Mouse (Mus musculus) inflammation-experienced regulatory T-cells, adult 6 months (primary cell): ENCODE data around the gene Hcrtr1. TPM values are rescaled to one million over a fixed set of nuclear protein-coding genes. Genes with fewer than 3 reads are reported as not detected.

Experiments
- ATAC-seq: one replicate; pipeline ENCODE4 v1.8.0; 2017
- polyA plus RNA-seq, 3 experiments: library from polyadenylated mRNA; unstranded; fragments of 100-300 nt; shearing (Covaris generic); gene quantifications; one replicate each; pipeline ENCODE4 v1.2.1; 2017

Gene Hcrtr1
- not detected for polyA plus RNA-seq

DNA sequence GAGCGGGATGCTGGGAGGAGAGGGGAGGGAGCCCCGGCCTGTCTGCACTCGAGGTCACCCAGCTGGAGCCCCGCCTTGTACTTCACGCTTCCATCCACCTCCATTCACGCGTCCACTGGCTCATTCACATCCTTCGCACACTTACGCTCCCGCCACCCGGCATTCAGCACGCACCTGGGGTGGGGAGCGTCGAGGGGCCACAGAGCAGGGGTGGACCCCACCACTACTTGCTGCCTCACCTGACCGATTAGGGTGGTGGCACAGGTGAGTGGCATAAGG, at the start of gene Hcrtr1:
Hcrtr1 (minus strand) TSS at position 146 of the 279 bp plus-strand sequence.
- no peak for ATAC-seq

DNA sequence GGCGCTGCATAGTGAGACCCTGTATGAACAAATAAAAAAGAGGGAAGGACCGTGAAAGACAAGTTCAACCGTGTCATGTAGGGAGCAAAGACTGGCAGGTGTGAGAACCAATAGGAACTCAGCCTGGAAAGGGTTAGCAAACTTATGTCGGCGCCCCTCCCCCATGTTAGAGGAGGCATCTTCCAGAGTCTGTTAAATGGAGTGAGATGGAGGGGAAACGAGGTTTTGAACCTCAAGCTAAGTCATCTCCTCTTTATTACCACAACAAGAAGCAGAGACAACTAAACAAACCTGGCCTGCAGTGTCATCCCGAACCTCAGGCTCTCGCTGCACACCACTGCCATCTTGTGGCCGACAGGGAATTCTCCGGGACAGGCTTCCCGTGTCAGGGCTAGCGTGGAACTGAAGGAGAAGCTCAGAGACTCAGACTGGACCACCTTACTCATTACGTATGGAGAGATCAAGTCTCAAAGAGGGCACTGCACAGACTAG, 49.7 kb upstream of the Hcrtr1 start:
- peak; percentile 38 for ATAC-seq

DNA sequence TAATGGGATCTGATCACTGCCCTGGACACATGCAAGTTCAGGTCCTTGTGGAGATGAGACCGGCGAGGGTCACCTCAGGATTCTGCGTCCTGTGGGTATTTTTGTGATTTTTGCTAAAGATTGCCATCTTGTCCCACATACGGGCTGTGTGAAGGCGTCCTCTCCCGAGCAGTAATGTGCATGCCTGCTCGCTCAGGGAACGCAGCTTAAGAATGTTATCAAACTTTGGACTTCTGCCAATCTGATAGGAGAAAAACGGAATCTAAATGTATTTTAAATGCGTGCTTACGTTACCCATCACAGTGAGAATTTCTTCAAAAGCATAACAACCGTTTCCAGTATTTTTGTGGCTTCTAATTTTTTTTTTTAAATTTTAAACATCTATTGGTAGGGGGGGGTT, 47.7 kb upstream of the Hcrtr1 start:
- ATAC-seq = no peak

DNA sequence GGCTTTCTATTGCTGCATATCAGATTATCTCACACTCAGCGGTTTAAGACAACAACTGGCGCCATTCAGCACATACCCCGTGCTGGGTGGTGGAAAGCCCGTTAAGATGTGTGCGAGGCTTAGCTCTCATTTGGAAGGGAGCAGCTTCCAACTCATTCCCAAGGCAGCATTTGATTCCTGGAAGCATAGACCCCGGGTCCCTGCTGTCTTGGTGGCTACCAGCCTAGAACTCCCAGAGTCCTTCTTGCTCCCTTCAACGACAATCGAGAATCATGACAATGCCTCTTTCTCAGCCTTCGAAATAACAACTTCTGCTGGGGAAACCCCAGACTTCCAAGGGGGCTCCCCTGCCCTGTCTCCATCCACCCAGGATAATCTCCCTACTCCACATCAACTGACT, 47.3 kb upstream of the Hcrtr1 start:
- ATAC-seq = no peak

DNA sequence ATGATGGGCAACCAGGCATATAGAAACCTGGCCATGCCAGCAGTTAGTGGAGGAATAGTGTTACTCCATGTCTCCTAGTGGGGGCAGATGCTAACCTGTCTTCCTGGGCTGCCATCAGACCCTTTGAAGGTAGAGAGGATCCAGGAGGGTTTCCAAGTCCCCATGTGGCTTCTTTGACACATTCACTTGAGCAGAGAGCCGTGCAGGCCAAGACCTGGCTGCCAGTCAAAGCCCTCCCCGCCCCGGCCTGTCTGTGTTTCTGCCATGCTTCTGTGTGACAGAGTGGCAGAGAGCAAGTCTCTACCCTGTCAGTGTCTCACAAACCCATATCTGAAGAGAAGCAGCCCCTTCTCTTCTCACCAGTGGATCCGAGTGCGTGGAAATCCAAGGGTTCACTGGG, 44.7 kb upstream of the Hcrtr1 start:
- no peak for ATAC-seq

DNA sequence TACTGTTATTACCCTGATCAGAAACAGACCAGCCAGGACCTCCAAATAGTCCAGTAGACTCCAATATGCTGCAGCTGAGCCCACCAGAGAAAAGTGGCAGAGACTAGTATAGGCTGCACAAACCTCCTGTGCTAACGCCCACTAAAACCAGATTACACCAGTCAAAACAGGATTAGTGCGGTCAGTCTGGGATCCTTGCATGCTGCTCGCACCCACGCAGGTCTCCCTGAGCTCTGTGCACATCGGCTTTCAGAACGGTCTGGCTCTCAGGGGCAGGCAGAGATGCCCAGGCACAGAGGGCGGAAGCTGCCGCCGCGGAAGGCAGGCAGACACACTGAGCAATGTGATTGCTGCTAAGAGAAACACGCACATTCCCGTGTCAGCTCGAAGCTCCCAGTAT, 43.9 kb upstream of the Hcrtr1 start:
- ATAC-seq = no peak

DNA sequence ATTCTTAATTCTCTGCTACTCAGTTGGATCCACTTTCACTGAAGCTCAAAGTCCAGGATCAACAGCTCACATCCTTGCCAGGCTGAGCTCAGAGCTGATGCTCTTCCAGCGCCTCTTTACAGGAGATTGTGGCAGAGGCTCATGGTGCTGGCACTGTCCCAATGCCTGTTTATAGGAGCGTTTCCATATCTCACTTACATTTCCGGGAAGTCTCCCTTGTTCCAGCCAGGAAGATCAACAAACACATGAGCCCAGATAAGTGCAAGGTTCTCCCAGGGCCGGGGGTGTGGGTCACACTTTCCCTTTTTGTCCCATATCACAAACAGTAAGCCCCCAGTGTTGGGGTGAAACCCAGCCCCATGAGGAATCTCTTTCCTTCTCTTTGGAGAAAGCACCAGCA, 42.7 kb upstream of the Hcrtr1 start:
- ATAC-seq = no peak

DNA sequence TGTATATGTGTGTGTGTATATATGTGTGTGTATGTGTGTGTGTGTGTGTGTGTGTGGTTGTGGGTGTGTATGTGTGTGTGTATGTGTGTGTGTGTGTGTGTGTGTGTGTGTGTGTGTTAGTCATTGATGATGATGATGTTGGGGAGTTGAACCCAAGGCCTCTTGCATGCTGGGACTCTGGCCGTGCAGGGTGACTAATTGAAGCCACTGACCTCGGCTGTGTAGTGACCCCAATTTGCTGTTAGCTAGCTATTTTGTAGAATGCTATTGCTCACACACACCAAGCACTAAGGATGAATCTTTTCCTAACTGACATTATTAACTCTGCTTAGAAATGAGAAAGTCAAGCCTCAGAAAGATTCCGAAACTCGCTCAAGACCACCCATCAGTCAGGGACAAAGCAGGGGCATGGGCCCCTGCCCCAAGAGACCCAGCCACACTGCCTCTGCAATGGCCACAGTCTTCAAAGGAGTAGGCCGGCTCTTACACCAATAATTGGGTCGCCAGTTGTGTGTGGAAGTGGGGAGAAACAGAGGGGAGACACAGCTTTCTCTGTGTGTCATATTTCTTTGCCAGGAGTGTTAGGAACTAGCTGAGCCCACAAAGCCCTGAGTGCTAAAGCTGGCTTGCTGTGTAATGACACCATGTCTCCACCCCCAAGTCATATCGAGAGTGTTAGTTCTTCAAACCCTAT, 41.9 kb upstream of the Hcrtr1 start:
- ATAC-seq = no peak

DNA sequence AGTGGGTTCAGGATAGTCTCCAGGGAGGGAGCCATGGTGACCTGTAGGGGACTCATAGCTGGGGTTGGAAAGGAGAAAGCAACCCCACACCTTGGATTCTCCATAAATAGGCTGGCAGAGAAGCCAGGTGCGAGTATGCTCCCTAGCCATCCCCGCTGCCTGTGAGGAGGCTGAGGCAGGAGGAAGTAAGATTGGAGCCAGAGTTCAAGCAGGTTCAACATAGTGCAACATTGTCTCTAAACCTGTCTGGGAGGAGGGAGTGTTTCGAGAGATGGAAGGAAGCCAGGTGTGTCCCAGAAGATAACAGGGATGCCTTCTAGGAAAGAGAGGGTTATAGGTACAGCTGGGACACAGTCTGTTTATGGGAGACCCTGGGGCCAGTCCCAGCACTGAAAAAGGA, 40.7 kb upstream of the Hcrtr1 start:
- ATAC-seq = no peak

DNA sequence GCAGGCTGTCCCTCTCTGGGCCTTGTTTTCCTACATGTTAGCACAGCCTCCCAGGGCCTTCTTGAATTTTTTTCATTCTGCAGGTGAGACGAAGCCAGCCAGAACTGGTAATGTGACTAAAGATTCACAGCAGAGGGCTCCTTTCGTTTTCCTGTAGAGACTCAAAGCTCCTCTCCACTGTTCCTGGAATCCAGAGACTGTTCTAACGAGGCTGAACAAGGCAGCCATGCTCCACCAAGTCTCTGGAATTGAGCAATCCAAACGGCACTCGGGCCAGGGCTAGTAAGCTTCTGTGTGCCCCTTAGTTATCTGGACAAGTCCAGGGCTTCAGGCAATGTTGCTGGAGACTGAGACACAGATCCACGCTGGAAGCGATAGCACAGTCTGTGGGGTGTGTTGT, 38.4 kb upstream of the Hcrtr1 start:
- ATAC-seq = no peak

DNA sequence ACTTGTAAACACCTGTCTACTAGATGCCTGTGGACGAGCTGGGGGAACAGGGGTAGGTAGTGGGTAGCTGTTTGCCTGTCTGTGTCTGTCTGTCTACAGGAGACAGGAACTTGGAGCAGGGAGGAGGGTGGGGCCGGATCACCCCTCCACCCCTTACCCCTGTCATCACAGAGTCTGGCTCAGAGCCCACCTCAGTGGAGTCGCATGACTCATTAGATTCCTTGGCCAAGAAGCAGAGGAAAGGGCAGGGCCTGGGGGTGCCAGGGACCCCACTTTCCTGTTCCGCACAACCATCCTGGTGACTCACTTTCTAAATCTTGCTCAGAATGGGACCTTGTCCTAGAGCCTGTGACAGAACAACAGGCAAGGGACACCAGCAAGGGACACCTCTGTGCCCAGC, 37.9 kb upstream of the Hcrtr1 start:
- ATAC-seq = no peak

DNA sequence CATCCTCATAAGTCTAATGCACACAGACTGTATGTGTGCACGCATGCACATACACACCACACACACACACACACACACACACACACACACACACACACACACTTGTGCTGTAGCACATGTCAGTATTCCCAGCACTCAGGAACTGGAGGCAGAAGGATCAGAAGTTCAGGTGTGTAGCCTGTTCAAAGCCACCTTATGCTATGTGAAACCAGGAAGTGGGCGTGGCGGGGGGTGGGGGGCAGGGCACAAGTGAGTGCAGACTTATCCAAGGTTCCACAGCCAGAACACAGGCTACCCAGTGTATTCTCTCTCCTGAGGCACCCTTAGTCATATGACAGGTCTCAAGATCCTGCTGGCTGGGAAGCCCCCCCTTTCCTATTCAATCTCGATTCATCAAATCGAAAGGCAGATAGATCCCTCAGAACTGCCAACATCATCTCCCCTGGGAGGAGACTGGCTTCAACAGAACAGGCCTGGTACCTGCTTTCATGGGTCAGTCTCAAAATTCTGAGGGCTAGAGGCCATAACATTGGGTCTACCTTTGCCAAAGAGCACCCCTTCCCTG, 37.1 kb upstream of the Hcrtr1 start:
- no peak for ATAC-seq

DNA sequence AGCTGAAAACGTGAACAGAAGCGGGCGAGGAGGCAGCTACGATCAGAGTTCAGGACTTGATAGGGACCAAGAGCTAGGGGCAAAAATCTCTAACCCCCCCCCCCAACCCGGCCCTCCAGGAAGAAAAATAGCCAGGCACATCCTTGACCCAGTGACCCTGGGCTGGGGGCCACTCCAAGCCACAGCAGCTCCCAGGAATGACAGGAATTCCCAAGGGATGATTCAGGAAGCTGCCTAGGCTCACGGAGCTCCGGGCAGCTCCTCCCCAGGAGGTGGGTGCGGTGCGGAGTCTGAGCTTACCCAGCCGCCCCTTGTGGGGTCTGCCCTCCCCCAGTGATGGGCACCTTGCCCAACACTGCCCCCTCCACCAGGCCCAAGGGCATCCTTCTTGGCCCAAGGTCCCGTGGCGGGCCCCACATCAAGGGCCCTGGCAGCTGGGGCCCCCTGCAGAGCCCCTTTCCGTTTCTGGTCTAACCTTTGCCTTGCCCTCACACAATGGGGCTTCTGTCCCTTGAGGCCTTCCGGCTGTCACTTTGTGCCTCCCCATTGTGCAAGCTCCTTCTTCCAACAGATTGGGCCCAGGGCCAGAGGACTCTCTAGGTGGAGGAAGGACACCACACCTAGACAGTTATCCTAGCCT, 36.0 kb upstream of the Hcrtr1 start, which contains the start of gene Tinagl1:
Tinagl1 (minus strand) TSS at position 51 of the 640 bp plus-strand sequence.
- ATAC-seq = no peak

DNA sequence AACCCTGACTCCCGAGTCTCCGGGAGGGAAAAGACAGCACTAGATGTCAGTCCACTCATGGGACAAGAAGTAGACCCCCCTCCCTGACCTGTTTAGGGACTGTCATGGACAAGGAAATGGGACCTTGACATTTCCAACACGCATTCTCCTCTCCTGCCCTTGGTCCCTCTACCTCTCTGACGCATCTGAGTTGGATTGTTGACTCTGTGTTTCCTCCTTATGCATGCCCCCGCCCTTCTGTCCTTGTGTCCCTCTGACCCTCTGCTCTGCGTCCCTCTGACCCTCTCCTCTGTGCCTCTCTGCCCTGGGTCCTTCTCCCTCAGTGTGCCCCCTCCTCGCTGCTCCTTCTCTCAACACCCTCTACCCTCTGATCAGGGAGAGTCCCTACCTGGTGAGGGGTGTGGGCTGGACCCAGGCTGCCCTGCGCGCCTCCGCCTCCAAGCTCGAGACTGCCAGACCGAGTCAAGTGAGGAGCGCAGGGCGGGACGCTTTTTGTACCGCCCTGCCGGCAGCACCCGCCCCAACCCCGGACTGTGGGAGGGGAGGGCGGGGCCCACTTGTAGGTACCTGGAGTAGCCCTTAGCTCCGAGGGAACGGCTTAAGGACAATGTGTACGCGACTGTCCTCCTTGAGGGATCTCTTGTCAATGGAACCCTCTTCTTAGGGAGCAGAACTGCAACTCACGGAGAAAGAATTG, 35.3 kb upstream of the Hcrtr1 start:
- no peak for ATAC-seq

DNA sequence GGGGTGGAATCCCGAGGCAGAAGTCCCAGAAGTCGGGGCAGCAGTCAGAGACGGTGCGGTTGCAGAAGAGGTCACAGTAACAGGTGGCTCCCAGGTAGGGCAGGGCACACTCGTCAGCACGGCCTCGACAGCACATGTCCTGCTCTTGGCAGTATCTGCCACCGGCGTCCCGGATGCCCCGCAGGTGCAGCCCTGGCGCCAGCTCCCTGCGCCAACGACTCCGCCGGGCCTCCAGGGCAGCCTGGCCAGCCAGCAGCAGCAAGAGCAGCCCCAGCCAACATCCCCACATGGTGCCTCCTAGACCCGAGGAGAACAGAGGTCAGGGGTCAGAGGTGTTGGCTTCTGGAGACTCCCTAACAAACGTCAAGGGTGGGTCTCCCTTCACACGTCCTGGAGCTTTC, 34.8 kb upstream of the Hcrtr1 start:
- ATAC-seq = no peak

DNA sequence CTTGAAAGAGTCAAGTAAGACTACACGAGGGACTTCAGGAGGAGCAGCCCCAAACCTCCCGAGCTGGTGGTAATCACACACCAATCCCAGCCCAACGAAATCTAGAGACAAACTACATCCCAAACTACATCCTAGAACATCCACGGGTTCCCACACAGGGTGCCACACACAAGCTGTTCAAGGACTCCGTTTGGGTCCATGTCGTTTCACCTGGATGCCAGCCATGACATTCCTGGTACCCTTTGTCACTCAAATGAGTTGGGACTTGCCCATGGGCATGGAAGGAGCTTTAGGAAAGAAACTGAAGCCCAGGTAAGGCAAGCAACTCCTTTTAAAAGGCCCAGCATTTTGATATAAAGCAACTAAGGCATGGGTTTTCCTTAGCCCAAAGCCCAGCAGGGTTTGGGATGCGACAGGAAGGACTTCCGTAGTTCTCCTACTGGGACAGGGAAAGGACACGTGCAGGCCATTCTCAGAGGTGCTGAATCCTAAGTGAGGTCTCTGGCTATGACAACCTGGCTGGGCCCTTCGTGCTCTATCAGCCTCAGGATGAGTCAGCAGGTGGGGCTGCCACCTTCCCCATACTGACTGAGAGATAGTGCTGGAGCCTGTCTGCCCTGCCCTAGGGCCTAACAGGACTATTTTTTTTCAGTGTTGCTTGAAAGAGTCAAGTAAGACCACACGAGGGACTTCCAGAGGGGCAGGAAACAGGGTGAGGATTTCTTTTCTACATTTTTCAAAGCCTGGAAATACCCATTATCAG, 34.1 kb upstream of the Hcrtr1 start:
- no peak for ATAC-seq

DNA sequence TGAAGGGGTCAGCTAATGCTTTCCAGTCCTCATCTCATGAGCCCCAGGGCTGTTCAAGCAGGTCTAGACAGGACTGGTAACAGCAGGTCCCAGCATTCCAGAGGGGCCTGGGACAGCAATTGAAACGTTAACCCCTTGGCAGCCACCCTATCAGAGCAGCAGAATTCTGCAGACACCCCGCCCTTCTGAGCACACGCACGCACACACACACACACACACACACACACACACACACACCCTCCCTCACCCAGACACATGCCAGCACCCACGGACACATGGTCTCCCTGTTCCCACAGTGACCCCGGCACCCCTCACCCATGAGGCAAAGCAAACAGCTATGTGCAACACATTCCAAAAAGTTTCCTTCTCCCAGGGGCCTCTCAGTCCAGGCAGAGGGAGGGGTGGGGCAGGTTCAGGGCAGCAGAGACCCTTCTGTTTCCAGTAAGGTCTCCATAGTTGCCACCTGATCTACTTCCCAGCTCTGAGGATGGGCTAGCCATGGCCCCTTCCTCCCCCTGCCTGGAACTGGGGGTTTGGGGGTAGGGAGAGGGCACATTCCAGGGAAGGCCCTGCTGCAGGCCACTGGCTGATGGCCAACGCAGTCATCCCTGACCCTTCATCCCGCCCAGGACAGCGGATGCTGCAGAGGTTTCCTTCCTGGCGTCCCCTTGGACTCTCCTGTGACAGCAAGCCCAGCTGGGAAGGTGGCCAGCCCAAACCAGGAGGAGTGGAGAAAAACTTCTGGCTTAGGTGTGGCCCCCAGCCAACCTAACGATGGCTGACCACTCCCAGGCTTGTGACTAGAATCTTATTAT, 33.0 kb upstream of the Hcrtr1 start:
- ATAC-seq = no peak

DNA sequence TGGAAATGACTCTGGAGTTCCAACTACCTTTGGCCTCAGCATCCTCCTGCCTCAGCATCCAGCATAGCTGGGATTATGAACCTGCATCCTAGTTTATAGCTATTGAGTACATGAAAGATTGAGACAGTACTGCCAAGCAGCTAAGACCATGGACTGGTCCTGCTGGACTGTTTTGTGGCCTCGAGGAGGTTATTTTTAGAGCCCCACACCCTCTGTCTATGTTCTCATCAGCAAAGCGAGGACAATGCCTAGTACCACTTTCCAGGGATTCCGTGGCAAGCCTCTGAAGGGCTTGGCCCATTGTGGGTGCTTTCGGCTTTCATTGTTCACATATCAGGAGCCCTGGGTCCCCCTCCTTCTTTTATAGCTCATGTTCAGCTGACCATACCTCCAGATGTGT, 31.2 kb upstream of the Hcrtr1 start:
- ATAC-seq = no peak

DNA sequence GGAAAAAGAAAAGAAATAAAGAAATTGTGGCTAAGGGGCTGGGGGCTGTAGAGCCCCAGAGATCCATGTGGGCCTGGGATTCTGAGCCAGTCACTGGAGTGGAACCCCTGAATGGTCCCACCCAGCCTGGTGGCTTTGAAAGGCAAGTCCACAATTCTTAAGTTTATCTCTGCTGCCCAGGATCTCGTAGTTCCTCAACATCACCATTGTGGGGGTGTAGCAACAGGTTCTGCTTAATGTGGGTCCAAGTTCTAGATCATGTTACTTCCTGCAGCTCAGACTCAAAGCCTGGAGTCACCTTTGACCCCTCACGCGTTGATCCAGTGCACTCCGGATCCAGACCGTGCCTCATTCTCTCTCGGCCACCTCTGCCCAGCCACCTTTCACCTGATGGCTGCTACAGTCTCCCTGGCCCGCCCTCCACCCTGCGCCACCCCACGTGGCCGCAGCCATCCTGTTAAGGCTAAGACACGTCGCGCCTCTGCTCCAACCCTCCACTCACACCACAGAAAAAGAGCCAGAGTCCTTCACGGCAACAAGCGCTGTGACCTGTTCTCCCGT, 30.3 kb upstream of the Hcrtr1 start:
- no peak for ATAC-seq

DNA sequence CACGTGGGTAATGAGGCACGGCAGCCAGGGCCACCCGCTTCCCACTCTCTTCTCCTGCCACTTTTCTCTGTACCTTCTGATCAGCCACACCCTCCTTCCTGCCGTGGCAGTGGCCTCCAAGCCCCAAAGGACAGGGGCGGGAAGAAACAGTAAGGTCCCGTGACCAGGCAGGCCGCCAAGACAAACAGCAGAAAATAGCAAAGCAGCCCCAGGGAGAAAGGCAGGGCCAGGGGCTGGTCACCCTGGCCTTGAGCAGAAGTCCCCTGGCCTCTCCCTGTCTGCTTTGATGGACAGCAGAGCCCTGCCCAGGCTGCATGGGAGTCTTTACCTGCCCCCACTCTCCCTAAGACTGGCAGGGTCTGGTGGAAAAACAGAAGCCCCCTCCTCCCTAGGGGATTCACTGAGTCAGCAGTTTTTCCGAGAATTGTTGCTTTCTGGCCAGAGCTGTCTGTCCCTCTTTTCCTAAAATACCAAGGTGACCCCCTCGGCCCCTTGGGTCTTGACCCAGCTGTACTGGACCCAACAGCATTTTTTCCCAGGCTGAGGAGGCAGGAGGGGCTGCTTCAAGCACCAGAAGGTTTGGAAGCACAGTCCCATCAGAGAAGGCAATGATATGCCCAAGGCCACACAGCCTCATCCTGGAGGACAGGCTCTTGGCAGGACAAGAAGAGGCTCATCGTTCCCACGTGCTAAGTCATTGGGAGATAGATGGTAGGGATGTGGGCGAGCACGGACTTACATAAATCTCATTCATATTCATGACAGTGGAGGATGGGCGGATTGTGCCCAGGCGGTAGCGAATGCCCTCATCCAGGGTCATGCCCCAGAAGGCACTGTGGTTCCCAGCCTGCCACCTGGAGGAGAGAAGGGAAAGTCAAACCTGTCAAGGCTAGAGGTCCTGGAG, 29.4 kb upstream of the Hcrtr1 start:
- ATAC-seq = no peak

DNA sequence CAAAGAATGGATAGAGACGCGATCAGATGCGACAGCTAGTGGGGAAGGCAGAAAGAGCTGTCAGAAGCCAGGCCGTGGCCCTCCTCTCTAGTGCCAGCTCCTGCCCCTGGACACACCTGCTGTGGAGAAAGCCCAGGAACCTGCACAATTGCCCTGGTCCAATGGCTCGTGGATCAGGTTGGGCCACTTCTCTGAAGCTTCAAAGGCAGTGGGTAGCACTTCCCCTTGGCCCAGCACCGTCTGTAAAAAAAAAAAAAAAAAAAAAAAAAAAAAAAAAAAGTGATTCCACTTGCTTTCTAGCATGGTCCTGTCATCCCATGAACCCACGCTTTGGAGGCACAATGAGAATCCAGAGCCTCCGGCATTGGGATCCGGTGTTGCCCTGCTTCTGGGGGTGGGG, 28.7 kb upstream of the Hcrtr1 start:
- ATAC-seq = no peak
